Mouse (Mus musculus) bone marrow macrophage, adult 2 months (primary cell): ENCODE measurements around the gene Frem1. TPM values are rescaled to one million over a fixed set of nuclear protein-coding genes. Genes with fewer than 3 reads are reported as not detected.

Experiments used
- H3K27ac ChIP-seq: 2 replicates; pipeline ENCODE4 v1.5.1; 2012; ENCODE audit warnings: low read depth, low read length; ENCODE audit not compliant: insufficient read depth
- H3K4me1 ChIP-seq: 2 replicates; pipeline ENCODE4 v1.6.1; 2012; ENCODE audit warnings: low read length; ENCODE audit not compliant: control insufficient read depth, insufficient read depth
- H3K4me3 ChIP-seq: 2 replicates; pipeline ENCODE4 v1.5.1; 2012; ENCODE audit warnings: mild to moderate bottlenecking, low read length, moderate library complexity; ENCODE audit not compliant: insufficient read depth
- CTCF ChIP-seq: IDR thresholded peaks from 2 replicates; pipeline ENCODE4 v1.5.1; 2012; ENCODE audit warnings: low read depth, mild to moderate bottlenecking, low read length, moderate library complexity
- POLR2A ChIP-seq: IDR thresholded peaks from 2 replicates; pipeline ENCODE4 v1.6.1; 2012; ENCODE audit warnings: mild to moderate bottlenecking, low read depth, low read length, borderline replicate concordance
- polyA plus RNA-seq: library from polyadenylated mRNA; stranded (reverse); fragments of >200 nt; gene quantifications from 2 replicates; pipeline ENCODE4 v1.2.4, GENCODE M21; 2012; ENCODE audit not compliant: missing spikeins, insufficient read depth, insufficient read length

Gene Frem1
- polyA plus RNA-seq, 1 experiment = not detected

DNA sequence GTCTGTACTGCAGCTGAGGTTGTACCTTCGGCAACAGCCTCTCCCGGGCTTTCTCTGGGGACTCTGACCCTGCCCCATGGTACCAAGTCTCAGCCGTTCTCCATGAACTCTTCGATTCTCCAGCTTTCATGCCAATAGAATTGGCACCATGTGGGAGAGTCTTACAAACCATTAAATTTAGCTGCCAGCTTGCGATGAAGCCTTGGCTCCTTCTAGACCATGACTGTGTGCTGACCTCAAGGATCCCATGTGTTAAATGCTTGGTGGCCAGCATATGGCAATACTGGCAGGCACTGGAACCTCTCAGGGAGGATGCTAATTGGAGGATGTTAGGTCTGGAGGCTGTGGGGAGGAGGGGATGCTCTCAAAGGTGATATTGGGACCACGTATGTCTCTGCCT is 4.4 kb upstream of the Frem1 start:
- TF ChIP-seq POLR2A (no peak), CTCF (no peak)
- H3K4me1 ChIP-seq = no peaks in the 10 kb centered on the region

DNA sequence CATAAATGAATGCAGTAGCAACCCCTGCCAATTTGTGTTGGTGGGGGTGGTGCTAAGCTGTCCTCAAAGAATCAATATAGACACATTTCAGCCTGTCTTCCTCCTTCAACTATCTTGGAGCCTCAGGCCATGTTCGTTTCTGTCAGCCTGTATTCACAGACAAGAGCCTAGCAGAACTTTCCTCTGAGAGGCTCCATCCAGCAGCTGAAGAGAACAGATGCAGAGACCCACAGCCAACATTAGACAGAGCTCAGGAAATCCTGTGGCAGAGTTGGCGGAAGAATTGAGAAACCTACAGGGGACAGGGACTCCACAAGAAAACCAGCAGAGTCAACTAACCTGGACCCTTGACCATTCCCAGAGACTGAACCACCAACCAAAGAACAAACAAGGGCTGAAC is 3.3 kb upstream of the Frem1 start:
- H3K4me1 ChIP-seq = no peaks in the 10 kb centered on the region
- TF ChIP-seq POLR2A (no peak), CTCF (no peak)
- no peak overlapping the region for H3K4me3 ChIP-seq
- no peak overlapping the region for H3K27ac ChIP-seq

More for the DNA sequence above, 4.4 kb upstream of the Frem1 start:
- no peak overlapping the region for H3K4me3 ChIP-seq
- H3K27ac ChIP-seq = no peak overlapping the region

DNA sequence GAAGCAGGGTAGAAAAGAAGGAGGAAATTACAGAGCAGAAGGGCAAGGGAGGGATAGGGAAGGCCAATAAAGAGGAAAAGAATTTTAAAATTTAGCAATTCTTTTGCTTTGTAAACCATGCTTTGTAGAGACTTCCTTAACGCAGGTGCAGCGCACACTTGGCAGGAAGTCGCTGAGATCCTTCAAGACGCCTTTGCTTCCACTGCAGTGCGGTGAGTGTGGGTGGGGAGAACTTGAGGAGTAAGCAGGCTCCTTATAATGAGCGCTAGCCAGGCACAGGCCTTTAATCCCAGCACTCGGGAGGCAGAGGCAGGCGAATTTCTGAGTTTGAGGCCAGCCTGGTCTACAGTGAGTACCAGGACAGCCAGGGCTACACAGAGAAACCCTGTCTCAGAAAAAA is 1.1 kb upstream of the Frem1 start:
- Histone ChIP-seq H3K4me1 (no peaks in the 10 kb centered on the region), H3K27ac (no peak overlapping the region), H3K4me3 (no peak overlapping the region)
- no peak for TF ChIP-seq POLR2A
- TF ChIP-seq CTCF = no peak

DNA sequence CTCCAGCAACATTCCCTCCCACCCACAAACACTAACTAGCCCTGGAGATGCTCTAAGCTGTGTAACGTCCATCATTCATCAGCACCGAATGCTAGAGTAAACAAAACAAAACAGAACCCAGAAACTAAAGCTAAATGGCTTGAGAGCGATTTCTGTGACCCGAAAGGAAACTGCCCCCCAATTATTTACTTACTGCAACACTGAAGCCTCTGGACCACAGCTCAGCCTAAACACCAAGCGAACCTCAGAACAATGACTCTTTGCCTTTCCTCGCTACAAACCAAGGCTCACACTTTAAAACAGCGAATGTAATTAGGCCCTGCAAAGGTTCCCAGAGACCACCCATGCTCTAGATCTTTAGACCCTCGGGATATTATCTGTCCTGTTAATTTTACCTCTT is 963 bp downstream of the Frem1 start:
- H3K4me3 ChIP-seq = no peak overlapping the region
- no peak for TF ChIP-seq POLR2A
- no peak for TF ChIP-seq CTCF

DNA sequence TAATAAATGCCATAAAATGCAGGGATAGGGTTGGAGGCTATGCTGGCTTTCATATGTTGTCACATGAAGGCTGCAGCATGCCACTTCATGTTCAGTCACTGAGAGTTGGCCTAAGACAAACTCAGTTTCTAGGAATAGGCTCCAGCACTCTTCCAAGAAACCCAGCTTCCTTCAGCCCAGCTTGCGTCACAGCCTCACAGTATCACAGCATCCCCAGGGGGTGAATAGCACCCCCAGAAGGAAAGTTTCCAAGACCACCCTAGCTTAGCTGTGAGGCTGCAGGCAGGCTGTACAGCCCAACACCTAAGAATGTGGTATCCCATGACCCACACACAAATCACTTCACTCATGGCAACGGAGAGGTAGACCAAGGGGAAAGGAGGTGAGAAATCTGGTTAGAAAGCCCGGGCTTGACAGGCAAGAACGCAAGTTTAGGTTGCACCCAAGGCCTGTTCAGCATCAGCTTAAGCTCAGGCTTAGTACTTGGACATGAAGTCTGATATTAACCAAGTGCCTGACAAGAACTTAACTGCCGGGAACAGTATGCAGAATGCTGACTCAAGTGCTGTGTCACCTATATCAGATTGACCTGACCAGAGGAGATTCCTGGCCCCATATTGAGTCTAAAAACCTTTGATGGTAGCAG is 1.9 kb downstream of the Frem1 start:
- TF ChIP-seq POLR2A = no peak
- TF ChIP-seq CTCF = no peak
- Histone ChIP-seq H3K4me1 (no peaks in the 10 kb centered on the region), H3K4me3 (no peak overlapping the region), H3K27ac (no peak overlapping the region)

More for the DNA sequence above, 963 bp downstream of the Frem1 start:
- no peak overlapping the region for H3K27ac ChIP-seq
- H3K4me1 ChIP-seq = no peaks in the 10 kb centered on the region

DNA sequence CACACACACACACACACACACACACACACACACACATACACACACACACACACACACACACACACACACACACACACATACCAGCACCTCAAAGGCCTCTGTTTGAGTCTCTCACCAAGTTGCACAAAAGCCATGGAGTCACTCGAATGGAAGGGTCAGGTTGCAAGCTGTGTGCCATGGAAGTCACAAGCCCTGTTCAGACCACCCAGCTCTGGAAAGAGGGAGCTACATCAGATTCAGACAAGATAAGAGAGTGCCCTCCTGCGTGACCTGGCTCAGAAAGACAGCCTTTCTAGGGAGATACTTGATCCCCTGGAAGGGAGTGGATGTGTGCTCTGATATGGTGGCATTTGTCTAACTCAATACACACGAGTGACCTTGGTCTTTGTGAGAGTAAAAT is 2.9 kb downstream of the Frem1 start:
- Histone ChIP-seq H3K27ac (no peak overlapping the region), H3K4me1 (no peaks in the 10 kb centered on the region), H3K4me3 (no peak overlapping the region)
- no peak for TF ChIP-seq CTCF
- TF ChIP-seq POLR2A = no peak

DNA sequence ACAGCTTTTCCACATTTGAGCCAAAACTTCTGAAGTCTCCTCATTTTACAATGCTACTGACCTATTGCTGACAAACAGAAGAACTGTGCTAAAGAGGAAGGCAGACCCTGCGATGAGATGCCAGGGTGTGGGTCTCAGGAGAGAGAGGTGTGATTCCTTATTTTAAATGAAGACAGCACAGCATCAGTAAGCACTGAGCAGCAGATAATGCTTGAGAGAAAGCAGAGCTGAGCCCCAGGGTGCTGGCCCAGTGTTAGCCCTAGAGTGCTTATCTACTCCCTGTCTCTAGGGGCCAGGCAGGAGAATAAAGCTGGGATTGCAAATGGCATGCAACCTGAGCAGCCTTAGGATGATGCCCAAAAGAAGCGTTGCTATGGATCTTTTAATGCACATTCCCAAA is 3.6 kb downstream of the Frem1 start:
- Histone ChIP-seq H3K27ac (no peak overlapping the region), H3K4me3 (no peak overlapping the region), H3K4me1 (no peaks in the 10 kb centered on the region)
- TF ChIP-seq CTCF = no peak
- TF ChIP-seq POLR2A = no peak

DNA sequence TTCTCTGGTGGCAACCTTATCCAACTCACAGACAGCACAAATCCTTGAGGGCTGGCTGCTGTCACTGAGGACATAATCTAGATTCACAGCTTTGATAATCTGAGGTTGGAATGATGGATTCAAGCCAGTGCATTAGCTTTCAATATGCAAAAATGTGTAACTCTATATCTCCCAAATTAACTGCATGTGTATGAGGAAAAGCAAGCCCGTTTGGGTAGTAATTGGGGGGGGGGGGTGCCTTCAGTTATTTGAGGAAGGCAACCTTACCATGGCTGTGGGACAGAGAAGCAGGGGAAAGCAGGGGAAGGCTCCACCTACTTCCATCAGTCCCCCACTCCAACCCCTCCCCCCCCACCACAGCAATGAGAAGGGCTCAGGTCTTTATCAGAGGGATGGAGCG is 5.3 kb downstream of the Frem1 start:
- TF ChIP-seq CTCF (no peak), POLR2A (no peak)
- H3K4me3 ChIP-seq = no peak overlapping the region
- no peaks in the 10 kb centered on the region for H3K4me1 ChIP-seq
- no peak overlapping the region for H3K27ac ChIP-seq

DNA sequence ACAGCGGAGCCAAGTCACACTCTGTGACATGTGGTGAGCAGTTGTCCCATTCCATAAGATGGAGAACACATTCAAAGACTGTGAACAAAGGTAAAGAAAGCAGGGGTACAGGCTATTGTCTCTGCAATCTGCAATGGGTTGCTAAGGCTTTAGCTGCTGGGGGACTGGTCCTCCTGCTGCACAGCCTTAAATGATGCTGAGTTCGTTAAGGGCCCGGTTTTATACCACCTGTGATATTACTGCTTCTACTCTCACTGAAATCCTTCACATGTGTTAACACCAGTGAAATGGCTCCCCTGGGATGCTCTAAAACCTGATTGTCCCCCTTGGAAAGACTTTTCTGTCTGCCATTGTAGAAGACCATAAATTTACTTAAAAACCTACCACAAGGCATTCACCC is 6.1 kb downstream of the Frem1 start:
- H3K27ac ChIP-seq = no peak overlapping the region
- TF ChIP-seq CTCF = no peak
- TF ChIP-seq POLR2A = no peak
- no peak overlapping the region for H3K4me3 ChIP-seq
- H3K4me1 ChIP-seq = no peaks in the 10 kb centered on the region

DNA sequence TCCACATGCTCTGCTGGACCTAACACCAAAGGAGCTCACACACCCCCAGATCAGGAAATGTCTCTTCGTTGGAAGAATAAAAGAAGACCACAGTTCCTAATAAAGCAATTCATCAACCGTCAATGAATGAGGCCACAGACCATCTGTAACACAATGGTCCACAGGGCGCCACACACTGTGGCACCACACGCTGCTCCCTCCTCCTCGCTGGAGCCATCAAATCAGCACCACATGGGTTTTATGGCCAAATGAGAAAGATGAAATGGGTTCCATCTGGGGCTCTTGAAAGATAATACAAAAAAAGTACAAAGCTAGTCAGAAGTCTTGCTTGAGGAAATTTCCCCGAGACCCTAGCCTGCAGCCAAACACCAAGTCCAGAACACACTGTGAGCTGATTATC is 6.9 kb downstream of the Frem1 start:
- H3K27ac ChIP-seq = no peak overlapping the region
- TF ChIP-seq POLR2A (no peak), CTCF (no peak)
- H3K4me1 ChIP-seq = no peaks in the 10 kb centered on the region
- no peak overlapping the region for H3K4me3 ChIP-seq

DNA sequence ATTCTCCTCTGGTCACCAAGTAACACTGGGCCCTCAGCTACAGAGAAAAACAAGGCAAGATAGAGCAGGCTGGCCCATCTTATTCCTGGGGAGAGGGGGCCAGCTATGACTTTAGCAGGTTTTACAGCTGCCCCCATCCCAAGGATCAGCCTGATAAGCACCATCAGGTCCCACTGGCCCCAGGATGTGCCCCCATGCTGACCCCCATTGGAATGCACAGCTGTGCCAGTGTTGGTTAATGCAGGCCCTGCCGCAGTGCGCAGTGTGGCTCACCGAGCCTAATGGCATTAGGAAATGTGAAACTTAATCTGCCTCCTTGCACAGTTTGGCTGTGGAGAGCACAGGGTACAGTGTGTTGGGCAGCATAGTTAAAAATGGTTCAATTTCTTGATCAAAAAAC is 11.4 kb downstream of the Frem1 start:
- TF ChIP-seq CTCF = no peak
- no peaks in the 10 kb centered on the region for H3K4me1 ChIP-seq
- no peak overlapping the region for H3K27ac ChIP-seq
- H3K4me3 ChIP-seq = no peak overlapping the region
